Mouse (Mus musculus) brain, embryonic 18.5 days (tissue): ENCODE measurements at regions not wholly inside any gene's neighbourhood (a gene's known extent, or its start where the extent isn't known, plus 50 kb on each side); places are given as distances from the start of the nearest gene placed in this dataset.

ENCODE experiments used
- DNase-seq: peaks from one replicate; pipeline ENCODE4 v3.0.0-alpha.2; 2012; ENCODE audit warnings: low read depth, low spot score

GRCm38 (mm10) chr12:54454606-54455005 is 201.8 kb downstream of the Sptssa start:
- no peak for DNase-seq

- DNase-seq = no peak
Measured at GRCm38 (mm10) chr12:54453343-54453742, 203.0 kb downstream of the Sptssa start.

DNA sequence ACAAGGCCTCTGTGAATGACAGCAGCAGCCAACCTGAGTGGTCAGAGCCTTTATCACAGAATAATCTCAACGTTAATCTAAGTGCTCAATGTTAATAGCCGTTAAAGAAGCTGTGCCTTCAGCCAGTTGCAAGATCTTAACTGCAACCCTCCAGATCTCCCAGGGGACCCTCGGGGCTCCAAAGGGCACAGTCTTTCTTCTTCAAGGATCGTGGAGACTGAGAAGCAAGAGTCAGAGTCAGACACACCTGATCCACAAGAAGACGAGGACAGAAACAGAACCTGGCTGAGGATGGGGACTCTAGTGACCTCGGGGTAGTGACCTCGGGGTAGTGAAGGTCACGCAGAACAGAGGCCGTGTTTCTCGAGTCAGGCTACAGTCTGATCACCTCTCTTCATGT is 206.0 kb downstream of the Sptssa start:
- DNase-seq = no peak

DNA sequence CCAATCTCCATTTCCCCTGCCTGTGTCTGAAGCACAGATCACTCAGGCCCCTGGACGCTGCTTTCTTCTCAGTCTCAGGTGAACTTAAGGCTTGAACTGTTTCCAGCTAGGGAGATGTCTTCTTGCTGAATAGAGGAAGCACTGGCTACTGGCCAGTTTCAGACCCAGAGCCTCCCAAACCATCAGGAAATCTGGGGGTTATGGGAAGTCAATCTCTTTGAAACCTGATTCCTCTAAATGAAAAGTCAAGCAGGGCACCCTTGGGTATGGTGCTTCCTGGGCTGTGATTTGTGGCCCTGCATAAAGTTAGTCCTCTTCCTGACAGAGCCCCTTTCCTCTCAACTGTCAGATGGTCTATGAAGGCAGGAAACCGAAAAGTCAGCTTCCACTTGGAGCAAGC is 208.2 kb downstream of the Sptssa start:
- DNase-seq = no peak

GRCm38 (mm10) chr12:54447354-54447753 is 209.0 kb downstream of the Sptssa start:
- DNase-seq = no peak

- DNase-seq = no peak
Measured at GRCm38 (mm10) chr12:54446356-54446755, 210.0 kb downstream of the Sptssa start.

GRCm38 (mm10) chr12:54444416-54444815 is 212.0 kb downstream of the Sptssa start:
- no peak for DNase-seq

DNA sequence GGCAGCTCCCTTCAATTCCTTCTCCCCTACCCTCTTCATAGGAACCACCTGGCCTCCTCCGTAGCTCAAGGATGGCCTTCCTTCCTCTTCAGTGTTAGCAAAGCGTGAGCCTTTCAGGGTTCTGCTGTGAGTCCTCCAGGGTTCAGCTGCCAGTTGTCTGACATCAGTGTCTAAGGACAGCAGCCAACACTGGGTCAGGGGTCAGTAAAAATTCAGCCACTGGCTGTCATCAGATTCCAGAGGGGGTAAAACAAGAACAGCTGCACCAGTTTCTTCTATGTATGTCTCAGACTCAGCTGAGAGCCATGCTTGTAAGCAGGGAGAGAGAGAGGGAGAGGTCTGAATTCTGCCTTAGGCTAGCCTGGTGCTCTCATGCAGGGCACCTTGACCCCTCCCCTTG is 213.1 kb downstream of the Sptssa start:
- no peak for DNase-seq

DNA sequence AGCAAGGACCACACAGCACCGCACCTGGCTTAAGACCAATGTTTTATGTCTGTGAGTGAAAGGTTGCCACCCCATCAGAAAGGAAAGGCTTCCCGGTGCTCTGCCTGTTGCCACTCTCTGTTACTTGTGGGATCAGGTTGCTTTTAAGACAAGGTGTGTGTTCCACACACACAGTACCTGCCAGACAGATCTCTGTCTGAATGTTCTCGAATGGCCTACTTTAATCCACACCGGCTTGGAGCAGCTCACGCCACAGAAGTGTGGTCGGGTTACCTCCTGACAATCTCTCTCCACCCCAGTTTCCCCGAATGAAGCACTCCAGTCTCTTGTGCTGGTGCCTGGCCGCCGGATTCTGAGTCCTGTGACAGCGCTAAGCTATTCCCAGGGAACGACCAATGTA is 214.0 kb downstream of the Sptssa start:
- no peak for DNase-seq

GRCm38 (mm10) chr12:54440851-54441593 is 215.4 kb downstream of the Sptssa start:
- peak; percentile 26 for DNase-seq

- no peak for DNase-seq
Measured at GRCm38 (mm10) chr12:54438793-54439192, 217.6 kb downstream of the Sptssa start.

GRCm38 (mm10) chr12:54425236-54425635 is 221.6 kb upstream of the Egln3 start:
- DNase-seq = no peak

GRCm38 (mm10) chr12:54414829-54415228 is 211.2 kb upstream of the Egln3 start:
- no peak for DNase-seq

DNA sequence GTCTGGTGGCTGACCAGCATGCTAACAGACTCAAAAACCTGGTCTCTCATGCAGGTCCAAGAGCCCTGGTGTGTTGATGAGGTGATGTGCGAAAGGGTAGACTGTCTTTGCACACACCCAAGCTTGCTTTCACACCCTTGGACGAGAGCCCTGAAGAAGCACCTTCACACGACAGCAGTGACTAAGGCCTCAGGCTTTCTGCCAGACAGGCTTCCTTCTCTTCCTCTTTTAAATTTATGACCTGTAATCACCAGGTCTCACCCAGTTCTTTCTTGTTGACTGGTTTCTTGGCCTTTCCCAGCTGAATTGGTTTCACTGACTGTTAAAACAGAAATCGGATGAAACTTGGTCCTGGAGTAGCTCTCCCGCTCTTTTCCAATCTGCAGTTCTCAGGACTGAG is 210.5 kb upstream of the Egln3 start:
- DNase-seq = no peak

DNA sequence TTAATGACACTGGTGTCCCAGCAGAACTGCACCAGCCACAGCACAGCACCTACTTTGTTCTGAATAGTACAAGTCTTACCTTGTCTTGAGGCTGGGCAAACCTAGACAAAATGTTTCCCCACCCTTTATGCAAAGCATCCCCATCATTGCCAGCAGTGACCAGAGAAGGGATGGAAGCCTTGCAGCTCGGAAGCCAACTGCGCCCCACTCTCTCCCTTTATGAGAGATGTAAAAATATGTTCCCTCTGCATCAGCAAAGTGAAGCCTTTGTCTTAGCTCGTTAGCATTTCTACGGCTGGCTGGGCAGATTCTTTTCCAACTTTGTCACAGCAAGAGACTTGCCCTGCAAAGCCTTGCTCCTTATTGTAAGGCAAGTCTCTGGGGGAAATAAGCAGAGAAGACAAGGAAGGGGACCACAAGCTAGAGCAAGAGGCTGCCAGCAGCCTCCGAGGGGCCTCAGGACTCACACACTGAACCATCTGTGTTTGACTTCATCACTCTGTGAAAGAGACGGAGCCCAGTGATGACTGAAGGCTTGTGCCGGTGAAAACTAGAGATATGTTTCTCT is 206.5 kb upstream of the Egln3 start:
- DNase-seq = peak; percentile 6

DNA sequence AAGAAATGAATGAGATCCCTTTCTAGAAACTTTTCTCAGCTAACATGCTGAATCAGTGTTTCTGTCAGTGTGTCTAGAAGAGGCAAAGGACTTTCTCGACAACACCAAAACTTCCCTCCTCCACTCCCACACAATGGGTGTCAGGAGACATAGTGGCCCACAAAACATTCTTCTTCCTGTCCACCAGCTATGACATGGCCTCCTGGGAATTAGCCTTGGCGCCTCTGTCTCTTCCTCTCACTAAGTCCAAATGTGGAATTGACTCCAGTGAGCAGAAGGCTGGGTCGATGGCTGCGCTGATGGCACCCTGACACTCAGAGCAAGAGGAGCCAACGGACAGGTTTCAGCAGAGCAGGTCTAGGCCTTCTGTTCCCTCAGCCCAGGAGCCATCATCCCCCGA is 205.2 kb upstream of the Egln3 start:
- no peak for DNase-seq

DNA sequence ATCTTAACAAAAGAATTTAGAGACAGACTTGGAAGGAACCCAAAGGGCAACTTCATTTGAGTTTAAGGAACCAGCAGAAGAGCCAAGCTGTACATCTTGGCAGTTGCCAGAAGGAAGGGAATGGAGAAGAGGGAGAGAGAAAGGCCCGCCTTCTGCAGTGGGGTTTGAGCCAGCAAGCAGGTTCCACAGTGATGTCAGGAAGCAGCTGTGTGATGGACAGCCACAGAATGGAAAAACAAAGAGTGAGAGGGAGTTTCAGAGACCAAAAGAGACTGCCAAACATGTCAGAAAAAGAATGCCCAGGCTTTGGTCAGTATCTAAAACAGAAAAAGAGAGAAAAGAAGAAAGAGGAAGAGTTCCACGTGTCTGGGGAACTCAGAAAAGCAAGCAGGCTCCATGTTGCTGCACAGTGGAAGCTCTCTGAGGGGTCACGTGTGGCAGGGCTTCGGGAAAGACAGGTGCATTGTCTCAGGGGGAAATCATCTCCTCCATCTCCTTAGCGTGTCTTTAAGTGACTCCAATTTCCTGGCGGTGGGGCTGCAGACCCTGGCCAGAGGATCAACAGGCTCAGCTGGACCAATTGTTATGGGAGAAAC is 203.7 kb upstream of the Egln3 start:
- no peak for DNase-seq

GRCm38 (mm10) chr12:54405066-54405465 is 201.4 kb upstream of the Egln3 start:
- DNase-seq = peak; percentile 24

GRCm38 (mm10) chr12:54402591-54402990 is 198.9 kb upstream of the Egln3 start:
- DNase-seq = no peak

GRCm38 (mm10) chr12:54401665-54402064 is 198.0 kb upstream of the Egln3 start:
- no peak for DNase-seq

DNA sequence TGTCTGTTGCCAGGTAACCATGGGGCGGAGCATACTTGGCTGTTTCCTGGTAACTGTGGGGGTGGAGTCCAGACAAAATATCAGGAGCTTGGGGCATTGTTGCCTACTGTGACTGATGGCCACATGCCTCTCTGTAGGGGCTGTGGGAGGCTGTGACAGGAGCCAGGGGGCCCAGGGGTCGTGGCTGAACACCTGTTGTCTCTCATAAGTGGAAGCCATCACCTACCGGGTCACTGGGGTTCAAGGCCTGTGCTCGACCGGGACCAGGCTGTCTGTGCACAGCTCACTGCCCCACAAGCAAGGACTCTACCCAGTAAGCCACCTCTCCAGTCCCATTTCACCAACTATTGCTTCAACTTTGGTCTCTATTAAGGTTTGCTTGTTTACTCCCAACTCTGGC is 196.4 kb upstream of the Egln3 start:
- no peak for DNase-seq

- DNase-seq = no peak
Measured at GRCm38 (mm10) chr12:54398080-54398479, 194.4 kb upstream of the Egln3 start.

GRCm38 (mm10) chr12:54396952-54397351 is 193.3 kb upstream of the Egln3 start:
- no peak for DNase-seq
